Mouse (Mus musculus): ENCODE measurements around the gene 4930447C04Rik.

Gene 4930447C04Rik

DNA sequence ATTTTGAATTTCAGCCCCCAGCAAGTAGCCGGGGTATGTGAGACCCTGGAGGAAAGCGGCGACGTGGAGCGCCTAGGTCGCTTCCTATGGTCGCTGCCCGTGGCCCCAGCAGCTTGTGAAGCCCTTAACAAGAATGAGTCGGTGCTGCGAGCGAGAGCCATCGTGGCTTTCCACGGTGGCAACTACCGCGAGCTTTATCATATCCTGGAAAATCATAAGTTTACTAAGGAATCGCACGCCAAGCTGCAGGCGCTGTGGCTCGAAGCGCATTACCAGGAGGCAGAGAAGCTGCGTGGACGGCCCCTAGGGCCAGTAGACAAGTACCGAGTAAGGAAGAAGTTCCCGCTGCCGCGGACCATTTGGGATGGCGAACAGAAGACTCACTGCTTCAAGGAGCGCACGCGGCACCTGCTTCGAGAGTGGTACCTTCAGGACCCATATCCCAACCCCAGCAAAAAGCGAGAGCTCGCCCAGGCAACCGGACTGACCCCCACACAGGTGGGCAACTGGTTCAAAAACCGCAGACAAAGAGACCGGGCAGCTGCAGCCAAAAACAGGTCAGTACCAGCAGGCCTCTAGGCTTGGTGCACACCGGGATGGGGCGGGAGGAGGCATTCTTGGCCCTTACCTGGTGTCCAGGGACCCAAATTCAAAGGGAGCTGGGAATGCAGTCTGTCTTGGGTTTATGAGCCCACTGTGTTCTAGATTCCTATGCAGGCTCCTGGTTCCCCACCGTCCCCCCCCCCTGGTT, at the start of gene 4930447C04Rik:
Gene 4930447C04Rik (minus strand): TSS at position 704 of the 751 bp plus-strand sequence.
- CTCF ChIA-PET: no interaction called here

DNA sequence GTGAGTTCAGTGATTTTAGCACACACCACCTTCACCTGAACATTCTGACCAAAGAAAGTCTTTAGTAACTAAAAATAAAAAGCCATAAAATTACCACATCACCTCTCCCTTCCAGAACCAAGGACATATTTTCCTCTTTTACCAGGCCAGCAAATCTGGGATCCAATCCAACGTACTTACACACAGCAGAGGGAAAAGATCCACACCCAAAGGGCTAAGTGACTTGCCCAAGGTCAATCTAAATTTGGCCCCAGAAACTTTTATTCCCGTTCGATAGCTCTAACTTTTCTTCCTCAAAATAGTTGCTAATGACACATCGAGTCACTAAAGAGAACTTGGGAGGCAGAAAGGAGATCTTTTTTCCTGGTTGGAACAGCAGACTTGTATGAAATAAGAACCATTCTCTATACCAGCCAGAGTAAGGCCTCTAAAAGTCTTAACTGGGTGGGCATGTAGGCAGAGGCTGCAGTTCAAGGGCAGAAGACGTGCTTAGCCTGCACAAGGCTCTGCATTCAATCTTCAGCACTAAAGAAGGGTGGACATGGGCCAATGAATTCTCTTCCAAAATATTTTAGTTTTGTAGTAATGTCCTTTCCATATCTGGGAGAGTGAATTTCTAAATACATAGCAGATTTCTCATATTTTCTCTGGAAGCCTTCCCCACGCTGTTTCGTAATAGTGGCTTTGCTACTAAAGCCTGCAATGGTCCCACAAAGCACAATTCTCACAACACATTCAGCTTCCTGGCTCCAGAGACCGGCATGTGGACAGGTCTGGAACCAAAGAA, 42.7 kb upstream of the 4930447C04Rik start:
- CTCF ChIA-PET: no interaction called here

DNA sequence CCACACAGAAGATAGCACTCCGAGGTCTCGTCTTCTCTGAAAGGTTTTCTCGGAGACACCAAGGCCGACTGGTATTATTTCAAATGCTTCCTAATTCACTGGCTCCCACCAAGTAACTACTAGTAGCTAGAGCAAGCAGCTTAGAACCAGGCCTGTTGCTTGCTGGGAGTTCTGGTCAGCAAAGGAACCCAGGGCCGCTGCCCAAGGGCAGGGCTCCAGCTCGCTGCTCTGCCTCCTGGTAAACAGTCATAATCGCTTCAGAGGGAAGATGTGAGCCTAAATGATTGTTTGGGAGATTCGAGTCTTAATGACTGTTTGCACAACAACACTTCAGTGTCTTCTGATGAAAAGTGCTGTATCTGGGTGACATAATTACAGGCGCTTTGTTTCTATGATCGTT, 42.0 kb upstream of the 4930447C04Rik start:
- CTCF ChIA-PET: no interaction called here

DNA sequence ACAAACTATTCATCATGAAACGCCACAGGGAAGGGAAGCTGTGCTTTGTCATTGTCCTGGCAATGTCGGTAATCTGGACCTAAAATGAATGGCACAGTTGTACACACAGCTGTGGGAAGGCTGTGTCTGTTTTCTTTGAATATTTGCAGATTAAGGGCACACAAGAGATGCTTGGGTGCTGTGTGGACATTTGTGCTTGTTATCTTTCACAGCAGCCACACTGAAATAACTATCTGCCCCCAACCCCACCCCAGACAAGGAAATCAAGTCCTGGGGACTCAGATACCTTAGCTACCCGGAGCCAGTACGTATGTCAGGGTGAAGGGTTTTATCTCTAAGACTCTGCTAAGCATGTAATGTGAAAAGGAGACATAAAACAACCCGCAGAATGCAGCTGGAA, 38.7 kb upstream of the 4930447C04Rik start:
- CTCF ChIA-PET: no interaction called here

DNA sequence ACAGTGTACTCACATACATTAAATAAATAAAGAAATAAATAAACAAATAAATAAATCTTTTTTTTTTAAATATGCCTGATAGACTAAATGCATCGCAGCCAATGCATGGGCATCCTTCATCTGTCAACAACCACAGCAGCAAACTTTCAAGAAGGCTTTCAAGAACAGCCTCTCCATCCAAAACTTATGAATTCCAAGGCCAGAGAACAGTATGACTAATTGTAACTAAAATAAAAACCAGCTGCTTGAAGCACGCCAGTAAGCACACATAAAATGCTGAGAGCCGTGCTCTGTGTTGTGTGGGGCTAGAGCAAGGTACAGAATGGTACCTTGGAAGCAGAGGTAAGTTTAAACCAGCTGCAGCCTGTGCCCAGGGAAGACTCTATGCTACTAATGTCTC, 37.3 kb upstream of the 4930447C04Rik start:
- CTCF ChIA-PET: no interaction called here

DNA sequence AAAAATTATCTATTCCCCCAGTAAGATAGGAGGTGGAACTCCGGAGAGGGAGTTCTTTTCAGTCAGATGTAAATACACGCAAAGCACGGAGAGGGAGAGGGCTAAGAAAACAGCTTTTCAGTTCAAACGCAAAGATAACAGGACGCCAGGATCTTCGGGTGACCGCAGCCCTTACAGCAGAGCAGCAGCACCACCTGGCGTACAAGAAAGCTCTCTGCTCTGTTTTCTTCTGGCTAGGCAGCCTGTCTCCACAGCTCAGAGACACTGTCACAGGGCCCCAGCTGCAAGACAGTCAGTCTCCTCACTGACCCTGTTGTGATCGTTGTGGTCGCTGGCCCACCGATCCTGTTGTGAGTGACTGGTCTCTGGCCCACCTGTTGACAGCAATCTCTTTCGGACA, 36.1 kb upstream of the 4930447C04Rik start:
- CTCF ChIA-PET: no interaction called here

DNA sequence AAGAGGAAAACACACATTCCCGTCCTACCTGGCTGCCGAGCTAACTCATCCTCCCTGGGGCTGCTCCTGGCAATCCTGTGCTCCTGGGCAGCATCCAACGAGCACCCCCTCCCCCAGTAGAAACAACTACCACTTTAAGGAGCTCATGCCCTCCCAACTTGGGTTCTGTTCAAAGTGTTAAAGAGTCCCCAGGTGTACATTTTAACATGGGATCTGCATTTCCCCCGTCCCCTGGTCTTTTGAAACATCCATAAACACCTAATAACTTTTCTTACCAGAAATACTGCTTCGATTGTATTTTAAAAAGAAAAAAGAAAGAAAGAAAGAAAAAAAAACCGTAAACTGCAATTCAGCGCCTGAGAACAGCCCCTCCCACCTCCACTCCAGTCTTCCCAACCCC, 35.6 kb upstream of the 4930447C04Rik start:
- CTCF ChIA-PET: no interaction called here

DNA sequence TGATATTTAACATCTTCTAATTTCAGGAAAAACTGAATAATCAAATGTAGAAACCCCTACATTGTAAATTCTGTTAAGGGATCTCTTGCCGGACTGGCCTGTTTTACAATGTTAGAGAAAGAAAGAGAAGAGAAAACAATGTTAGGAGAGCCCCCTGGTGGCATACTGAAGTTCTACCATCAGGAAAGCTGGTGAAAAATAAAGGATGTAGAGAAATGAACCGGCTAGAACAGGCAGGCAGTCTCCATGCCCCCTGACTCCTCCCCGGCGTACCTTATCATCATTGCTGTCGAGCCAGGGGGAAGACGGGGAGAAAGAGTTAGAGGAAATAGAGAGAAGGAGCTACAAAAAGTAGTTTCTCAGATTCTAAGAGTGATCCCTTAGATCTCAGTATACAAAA, 32.6 kb upstream of the 4930447C04Rik start:
- CTCF ChIA-PET: interaction anchor here (0.6 to 0.7 kb wide), 2 partner anchors 37 to 336 kb away, joined by 3 to 20 read pairs; no protein-coding TSS in a partner anchor

DNA sequence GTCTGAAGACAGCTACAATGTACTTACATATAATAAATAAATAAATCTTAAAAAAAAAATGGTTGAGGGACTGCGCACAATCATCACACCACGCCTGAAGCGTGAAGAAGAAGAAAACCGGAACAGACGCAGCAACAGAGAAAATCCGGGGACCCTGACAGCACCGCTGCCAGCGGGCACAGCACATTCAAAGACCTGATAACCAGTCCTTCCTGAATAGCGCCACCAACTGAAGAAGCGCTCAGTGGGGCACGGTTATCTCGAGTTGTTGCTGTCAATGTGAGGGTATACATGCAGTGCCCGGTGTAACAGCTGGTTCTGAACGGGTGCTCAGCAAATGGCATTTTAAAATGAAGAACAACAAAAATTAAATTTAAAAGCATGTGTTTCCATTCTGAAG, 30.0 kb upstream of the 4930447C04Rik start:
- CTCF ChIA-PET: no interaction called here

DNA sequence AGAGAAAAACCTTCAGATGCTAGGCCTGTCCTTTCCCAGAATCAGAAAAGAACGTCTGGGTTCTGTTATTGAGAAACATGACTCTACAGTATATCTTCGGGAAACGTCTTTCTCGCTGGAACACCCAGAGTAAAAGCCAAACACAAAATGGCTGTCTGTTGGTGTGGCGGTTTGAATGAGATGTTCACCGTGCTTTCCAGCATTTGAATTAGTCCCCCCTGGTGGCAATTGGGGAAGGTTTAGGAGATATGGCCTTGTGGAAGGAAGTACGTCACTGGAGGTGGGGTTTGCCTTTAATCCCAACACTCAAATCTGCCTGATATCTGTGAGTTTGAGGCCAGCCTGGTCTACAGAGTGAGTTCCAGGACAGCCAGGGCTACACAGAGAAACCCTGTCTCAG, 27.0 kb upstream of the 4930447C04Rik start:
- CTCF ChIA-PET: no interaction called here

DNA sequence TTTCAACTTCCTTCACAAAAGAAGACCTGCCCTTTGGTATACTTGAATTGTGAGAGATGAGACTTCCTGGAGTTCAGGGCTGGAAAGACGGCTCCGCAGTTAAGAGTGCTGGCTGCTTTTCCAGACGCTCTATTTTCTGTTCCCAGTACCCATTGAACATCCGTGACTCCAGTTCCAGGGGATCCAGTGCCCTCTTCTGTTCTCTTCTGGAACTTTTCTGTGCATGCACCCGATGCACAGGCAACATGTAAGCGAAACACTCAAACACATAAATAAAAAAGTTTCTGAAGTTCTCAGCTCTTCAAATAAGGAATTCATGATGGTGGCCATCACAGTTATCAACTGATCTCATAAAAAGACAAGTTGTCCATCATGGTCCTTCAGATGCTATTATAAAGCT, 22.2 kb upstream of the 4930447C04Rik start:
- CTCF ChIA-PET: no interaction called here

DNA sequence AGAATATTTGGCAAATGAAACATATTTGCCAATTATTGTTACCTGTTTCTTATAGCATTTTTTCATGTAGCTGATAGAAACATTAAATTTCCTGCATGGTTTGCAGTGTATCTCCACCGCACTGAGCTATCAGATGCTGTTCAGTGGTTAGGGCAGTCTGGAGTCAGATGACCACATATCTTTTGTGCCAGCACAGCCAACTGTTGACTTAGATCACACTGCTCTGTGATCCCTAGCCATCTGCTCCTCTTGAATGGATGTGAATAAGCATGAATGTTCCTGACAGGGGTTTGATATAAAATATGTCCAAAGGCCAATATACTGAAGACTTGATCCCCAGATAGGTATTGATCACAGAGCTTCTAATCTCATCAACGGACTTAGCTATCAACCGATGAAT, 17.9 kb upstream of the 4930447C04Rik start:
- CTCF ChIA-PET: interaction anchor here (0.5 to 0.6 kb wide), 2 partner anchors 22 to 28 kb away, joined by 4 to 6 read pairs; no protein-coding TSS in a partner anchor

DNA sequence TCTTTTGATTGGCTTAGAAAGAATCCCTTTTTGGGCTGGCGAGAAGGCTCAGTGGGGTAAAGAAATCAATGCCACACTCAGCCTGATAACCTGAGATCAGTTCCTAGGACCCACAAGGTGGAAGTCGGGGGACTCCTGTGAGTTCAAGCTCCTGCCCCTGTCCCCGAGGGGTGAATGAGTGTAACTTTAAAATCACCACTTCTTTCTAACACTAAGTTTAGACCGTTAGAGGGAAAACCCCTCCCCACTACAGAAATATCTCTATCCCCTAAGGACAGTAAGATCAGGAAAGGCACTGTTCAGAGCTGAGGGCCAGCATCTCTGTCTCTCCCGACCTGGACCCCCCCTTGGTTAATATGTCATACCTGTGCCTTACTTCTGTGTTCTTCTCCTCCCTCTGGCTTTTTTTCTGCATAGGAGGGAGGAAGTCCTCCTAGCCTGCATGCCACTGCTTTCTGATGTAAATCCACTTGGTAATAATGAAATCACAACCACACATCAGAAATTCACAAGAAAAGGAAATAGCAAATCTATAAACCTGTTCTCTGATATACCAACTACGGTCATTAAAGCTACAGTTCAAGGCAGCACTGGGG, 17.4 kb upstream of the 4930447C04Rik start:
- CTCF ChIA-PET: interaction anchor here (0.5 to 0.6 kb wide), 2 partner anchors 23 to 27 kb away, joined by 4 to 6 read pairs; no protein-coding TSS in a partner anchor

DNA sequence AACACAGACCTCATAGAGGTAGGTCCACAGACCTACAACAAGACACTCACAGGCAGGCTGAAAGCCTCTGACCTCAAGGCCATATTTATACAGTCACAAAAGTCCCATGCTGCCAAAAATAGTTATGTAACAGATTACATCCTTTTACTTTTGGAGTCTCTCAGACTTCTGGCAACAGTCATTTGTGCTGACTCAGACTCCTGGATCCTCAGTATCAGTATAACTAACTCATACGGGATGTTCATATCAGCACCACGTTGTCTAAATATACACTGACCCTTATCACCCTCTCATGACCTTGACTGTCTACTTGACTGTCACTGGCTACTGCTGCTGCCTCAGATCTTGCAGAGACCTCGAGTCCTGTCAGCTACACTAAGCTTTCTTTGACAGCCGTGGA, 14.3 kb upstream of the 4930447C04Rik start:
- CTCF ChIA-PET: no interaction called here

DNA sequence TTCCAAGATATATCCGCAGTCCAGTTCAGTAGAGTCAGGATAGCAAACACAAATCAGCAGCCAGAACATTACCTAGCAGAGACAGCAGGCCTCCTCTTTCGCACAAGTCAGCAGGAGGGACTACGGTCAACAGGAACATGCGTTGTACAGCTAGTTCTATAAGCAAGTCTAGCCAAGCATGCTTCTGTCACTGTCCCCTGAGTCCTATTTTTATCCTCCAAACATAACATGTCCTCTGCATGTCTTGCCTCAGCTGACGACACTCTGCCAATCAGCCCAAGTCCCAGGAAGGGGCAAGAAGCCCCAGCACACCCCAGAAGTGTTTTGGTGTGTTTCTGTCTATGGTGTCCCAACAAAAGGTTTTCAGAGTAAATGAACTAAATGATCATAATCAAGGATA, 13.3 kb upstream of the 4930447C04Rik start:
- CTCF ChIA-PET: no interaction called here

DNA sequence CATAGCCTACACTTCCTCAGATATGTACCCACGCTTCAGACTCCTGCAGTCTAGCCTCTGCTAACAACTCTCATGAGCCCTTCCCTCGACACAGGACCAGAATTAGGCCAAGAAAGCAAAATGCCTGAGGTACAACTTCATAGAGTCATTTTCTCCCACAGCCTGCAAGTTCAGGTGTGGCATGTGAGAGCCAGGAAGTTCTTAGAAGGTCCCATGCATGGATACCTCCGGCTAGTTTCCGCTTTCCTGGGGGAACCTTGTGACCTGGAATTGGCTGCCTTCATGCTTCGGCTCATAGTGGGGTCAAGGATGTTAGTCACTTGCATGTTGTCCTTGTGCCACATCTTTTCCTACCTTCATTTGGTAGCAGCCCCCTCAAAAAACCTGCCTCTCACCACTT, 12.5 kb upstream of the 4930447C04Rik start:
- CTCF ChIA-PET: no interaction called here

DNA sequence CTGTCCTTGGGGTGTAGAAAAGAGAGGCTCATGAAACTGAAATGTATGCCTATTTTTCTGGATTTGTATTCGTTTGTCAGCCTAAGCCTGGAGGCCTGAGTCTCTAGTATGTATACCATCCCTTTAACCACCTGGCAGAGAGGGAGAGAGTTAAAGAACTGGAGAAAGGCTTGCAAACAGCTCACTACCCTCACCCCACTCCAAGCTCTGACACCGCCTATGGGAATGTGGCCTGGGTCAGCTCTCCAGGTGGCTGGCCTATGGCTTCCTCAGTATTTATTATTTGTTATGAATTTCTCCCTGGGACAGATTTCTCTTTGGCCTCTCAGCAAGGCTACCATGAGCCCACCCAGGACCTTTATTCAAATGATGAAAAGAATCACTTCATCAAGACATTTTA, 6.8 kb upstream of the 4930447C04Rik start:
- CTCF ChIA-PET: no interaction called here

DNA sequence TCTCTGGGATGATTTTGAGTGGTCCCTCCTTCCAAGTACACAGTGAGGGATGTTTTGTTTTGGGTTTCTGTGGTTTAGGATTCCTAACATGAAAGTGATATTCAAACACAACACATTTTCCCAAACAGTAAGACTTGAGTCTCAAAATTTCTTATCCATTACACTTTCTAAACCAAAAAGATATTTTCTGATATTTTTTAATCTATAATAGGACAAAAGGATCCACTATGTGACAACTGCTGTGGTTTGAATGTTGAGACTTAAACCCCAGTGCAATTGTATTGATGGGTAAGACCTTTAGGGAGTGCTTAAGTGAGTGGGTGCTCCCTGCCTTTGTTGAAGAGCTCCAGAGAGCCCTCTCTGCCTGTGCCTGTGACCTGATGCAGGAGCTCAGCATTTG, 6.2 kb upstream of the 4930447C04Rik start:
- CTCF ChIA-PET: no interaction called here

DNA sequence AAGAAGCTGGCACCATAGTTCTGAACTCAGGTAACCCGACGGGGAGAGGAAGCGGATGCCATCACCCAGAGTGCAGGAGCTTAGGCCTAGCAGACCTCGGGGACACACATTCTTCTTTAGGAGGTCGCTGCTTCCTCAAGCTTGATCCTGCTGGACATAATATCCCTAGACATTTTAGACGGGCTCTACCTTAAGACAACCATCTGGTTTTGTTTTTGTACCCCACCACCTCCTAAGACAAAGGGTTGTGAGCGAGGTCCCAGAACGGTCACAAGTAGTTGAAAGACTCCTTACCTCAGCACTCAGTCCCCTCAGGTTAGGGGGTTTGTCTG, 5.5 kb upstream of the 4930447C04Rik start:
- CTCF ChIA-PET: no interaction called here

DNA sequence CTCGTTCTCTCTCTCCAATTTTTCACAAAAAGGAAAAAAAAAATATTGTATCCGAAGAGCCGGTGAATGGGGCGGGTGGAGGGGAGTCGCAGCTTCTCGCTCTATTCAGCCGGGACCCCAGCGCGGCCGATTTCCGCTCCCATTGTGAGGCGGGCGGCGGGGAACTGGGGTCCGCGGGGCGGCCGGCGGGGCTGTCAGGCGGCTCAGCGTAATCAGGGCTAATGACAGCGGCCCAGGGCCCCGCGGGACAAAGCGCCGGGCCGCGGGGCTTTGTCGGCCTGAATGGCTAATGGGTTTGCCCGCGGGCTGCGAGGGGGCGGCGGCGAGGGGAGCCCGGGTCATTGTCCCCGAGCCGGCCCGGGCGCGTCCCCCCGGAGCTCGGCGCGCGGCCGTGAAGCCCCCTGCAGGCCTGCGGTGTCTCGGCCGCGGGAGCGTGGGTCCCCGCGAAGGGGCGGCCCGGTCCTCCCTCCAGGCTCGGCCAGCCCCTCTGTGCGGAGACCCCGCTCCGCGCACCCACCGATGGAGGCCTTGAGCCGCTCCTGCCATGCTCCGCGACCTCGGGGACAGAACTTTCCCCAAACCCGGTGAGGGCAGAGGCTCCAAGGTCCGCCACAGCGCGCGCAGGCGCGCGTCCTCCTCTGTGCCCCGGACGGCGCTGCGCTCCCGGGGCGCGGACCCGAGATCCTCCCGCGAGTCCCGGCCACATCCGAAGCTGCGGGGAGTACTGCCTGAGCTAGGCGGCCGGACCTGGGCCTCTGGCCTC, 4.9 kb upstream of the 4930447C04Rik start:
- CTCF ChIA-PET: interaction anchor here (0.7 kb wide), 1 partner anchor 70 kb away, joined by 3 read pairs; no protein-coding TSS in a partner anchor

DNA sequence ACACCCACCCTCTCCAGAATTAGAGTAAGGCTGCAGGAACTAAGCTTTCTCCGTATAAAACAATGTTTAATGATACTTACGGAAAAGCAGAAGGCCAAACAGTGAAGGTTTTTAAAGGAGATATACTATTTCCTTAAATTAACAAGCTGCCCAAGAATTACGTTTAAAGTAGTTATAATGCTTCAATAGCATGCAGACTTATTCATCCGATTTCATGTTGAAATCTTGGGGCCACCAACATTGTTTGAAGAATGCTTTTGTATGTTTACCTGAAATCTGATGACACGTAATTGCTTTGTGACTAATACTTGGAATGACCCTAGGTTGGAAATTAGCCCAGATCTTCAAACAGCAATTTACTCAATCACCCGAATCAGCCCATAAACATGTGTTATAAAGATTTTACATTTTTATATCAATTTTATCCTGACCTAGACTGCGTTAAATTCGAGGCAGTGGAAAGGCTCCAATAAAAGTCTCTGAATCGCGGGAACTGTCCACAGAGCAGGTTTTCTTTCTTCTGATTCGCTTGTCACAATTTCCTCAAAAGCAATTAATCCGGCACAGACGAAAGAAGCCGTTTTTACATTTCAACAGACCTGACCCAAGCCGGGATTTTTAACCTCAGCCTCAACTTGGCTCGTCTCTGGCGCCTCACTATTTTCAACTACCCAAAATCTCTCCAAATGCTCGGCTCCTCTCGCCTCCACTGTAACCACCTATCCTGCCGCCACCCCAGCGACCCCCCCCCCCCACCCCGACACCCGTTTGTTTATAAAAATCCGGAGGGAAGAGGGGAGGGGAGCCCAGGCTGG, 4.0 kb upstream of the 4930447C04Rik start:
- CTCF ChIA-PET: interaction anchor here (0.7 kb wide), 1 partner anchor 69 kb away, joined by 3 read pairs; no protein-coding TSS in a partner anchor

Data from spleen, embryonic (tissue).